Mouse (Mus musculus): ENCODE measurements around the gene Tram2.

Tram2 gene

DNA sequence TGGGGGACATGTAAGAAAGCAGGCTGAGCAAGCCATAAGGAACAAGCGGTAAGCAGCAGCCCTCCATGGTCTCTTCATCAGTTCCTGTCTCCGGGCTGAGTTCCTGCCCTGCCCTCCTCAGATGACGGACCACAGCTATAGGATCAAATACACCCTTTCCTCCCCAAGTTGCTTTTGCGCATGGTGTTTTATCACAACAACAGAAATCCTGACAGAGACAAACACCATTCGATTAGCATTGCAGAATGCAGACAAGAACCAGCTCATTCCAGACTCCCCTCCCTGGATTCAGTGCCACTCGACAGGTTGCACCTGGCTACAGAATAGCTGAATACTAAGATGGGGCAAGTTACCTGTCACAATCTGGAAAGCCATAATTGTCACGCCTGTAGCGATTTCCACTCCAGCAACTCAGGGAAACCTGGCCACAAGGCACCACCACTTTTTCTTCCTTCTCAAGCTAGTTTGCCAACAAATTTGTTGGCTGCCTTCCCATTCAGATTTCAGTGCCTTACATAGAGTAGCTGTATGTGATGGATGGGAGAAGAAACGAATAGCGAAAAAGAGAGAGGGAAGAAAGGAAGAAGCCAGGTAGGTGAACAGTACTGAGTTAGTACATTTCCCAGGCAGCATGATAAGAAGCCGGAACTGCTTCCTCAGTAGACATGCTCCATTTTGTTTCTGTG, 11.3 kb downstream of the Tram2 start:
- DNase-seq (ENCODE audit: low read depth, low spot score), result no peak

DNA sequence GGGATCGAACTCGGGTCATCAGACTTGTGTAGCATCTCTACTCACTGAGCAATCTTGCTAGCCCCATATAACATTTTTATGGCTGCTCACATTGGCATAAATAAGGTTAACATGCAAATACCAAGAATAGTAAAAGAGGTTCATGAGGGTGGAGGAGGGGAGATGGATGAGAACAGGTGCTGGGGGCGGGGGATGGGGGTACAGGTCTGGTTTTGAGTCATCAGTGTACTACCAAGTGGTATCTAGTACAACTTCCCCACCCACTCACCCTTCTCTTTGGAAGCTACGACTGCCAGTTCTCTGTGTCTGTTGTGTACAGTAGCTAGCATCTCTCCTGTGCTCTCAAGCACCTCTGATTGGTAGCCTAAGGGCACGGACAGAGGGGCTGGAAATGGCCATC, 14.9 kb downstream of the Tram2 start:
- no peak for DNase-seq (ENCODE audit: low read depth, low spot score)

DNA sequence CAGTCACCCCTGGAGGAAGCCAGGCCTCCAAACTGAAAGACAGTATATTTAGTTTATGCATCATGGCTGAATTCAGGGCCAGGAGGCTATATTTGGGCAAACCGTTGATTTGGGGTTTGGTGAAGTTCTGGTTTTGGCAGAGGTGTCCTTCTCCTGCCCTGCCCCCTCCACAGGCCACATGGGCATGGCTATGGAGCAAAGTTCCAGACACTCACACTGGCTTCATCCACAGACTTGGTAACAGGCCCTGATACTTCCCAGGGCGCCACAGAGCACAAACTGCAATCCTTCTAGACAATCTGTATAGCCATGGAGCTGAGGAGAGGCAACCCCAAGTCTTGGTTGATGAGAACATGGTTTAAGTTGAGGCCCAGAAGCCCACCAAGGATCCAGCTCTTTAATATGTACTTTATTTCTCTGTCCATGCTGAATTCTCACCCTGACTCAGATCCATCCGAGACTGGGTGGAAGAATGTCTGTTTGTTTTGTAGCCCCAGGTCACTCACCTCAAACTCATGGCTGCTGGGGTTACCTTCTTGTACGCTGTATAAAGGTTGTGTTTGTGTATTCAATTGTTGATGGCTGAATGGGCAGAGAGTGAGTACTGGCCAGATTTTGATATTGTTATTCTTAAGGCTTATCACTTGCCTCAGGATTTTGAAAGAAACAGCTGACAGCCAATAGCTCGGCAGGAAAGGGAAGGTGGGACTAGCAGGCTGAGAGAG, 19.5 kb downstream of the Tram2 start:
- DNase-seq (ENCODE audit: low read depth, low spot score), result no peak

DNA sequence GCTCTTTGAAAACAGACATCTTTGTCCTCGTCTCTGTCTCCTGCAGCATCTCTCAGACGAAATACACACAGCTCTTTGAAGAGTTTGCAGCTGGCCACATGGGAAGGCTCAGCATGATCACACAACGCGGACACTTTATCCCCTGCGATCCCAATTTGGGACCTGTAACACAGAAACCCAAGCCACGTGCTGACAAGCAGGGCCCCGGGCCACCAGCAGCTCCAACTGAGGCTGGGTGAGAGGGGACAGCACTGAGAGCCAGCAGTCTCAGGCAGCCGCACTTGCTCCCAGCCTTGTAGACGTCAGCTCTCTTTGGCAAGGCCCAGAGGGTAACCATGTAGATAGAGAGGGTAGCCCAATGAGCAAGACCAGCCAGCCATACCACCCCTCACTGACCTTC, 26.0 kb downstream of the Tram2 start:
- no peak for DNase-seq (ENCODE audit: low read depth, low spot score)

DNA sequence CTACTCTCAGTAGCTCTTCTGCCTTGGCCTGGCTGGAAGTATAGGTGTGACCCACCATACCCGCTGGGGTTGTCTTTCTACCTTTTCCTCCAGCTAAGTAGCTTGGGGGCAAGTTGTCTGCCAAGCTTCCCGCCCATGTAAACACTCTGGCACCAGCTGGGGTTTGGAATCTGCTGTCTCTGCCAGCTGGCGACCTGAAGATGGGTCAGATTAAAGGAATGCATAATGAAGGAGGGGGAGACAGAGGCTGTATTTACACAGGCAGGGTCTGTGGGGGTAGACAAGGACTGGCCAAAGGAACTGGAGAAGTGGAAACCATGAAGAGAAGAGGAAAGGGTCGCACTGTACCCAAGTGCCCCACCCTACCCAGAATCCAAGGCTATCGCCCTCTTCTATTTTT, 26.4 kb downstream of the Tram2 start:
- no peak for DNase-seq (ENCODE audit: low read depth, low spot score)

DNA sequence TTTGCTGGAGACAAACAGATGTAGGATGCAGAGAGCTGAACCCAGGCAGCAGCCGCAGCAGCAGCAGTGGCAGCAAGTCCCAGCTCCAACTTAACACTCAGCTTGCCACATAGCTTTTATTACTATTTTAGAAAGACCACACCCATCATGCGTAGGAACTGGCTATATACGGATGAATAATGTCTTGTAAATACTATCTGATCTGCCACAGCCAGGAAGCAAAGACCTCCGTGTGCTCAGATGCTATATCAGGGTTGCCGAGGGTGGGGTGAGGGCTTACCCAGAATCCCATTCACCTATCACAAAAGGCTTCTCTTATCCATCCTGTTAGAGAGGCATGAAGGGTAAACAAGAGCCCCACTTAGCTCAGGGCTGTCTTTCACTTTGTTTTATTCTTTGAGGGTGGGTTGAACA, 26.9 kb downstream of the Tram2 start:
- DNase-seq (ENCODE audit: low read depth, low spot score), result no peak

DNA sequence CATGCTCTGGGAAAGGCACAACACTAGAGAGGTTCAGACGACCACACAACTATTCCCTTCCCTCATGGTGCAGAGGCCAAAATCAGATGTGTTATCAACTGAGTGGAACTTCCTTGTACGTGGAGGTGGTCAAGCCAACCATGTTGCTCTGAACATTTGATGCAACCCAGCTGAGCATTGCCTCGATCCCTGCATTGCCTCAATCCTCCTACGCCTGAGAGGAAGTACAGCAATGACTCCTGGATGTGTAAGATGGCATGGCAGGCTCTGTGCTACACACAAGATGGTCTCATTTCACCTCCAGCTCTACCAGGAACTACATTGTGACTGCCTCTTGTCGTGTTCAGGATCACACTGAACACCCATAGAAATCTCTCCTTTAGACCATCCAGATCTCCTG, 30.0 kb downstream of the Tram2 start:
- DNase-seq (ENCODE audit: low read depth, low spot score), result no peak

DNA sequence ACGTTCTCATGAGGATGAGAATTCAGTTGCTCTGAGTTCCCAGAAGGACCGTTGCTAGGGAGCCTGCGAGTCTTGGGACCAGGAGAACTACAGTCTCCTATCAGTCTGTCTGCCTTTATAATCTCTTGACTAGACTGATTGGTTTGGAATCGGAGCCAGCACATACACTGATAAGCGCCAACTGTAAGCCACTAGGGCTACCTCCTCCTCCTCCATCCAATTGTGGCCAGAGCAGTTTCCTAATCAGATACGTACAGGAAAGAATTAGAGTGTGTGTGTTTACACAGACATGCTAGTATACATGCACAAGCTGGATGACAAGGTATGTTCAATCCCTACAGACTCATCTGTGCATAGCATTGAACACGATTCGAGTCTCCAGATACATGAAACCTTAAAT, 30.6 kb downstream of the Tram2 start:
- no peak for DNase-seq (ENCODE audit: low read depth, low spot score)

DNA sequence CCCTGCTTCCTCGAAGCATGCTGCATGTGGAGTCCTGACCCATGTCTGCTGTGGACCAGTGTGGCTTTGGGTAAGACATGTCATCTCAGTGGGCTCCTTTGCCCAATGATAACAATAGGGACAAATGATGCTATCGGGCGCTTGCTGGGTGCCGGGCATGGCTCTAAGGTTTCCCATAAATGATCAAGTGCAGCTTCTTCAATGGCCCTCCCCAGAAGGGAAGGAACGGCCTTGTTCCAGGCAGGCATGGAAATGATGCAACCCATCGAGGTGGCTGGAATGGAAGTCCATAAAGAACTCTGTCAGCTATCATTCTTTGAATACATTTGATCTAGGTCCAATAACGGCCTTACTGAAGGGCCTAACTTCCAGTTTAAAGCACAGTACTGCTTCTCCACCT, 36.6 kb downstream of the Tram2 start:
- DNase-seq (ENCODE audit: low read depth, low spot score), result no peak

DNA sequence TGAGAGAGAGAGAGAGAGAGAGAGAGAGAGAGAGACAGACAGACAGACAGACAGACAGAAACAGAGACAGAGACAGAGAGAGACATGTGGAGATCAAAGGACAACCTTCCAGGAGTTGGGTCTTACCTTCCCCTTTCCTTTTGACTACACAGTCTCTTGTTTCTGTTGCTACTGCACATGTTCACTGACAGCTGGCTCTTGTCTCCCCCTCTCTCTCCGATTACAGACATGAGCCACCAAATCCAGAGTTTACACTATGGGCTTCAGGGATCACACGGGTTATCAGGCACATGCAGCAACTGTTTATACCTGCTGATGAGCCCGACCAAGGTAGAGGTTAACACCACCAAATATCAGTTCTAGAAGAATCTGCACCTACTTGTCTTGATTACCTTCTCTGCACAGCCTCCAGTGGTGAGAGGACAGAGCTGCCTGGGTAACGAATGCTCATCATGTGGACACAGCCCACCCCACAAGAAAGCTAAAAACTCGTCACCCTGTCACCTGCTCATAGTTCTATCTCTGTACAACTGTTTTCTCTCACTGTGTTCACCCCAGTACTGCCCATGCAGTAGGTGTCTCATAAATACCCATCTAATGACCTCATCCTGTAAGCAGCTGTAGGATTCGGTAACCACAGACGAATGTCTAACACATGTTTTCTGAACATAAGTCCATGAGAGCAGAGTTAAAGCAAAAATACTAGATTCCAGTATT, 38.3 kb downstream of the Tram2 start:
- no peak for DNase-seq (ENCODE audit: low read depth, low spot score)

DNA sequence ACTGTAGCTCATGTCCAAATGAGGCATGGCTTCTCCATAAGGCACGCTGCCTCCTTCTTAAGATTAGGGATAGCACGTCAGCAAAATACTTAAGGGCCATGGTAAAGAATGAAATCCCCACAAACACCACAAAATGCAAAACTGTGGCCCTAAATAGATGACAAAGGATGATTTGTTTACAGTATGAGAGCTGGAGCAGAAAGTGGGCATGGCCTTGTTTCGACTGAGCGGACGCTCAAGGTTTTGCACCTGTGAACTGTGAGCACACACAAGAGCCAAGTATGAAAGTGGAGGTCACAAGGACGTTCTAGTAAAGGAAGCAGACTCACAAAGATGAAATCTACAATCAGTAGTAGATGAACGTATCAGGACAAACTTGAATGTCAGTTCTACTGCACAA, 38.9 kb downstream of the Tram2 start:
- no peak for DNase-seq (ENCODE audit: low read depth, low spot score)

DNA sequence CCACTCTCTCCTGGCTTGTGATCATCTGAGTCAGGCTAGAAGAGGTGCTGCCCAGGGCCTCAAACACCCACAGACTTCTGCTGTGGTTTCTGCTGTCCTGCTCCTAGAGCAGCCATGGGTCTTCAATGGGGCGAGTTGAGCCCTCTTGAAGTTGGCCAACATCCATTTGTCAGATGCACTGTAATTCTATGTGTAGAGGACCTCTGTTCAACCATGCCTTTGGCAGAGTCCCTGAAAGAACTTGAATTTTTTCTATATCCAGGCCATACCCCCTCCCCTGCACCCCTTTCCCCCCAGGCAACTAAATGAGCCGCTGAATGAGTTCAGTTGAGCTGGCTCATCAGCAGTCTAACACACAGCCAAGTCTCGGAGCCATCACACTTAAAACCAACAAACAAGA, 39.5 kb downstream of the Tram2 start:
- DNase-seq (ENCODE audit: low read depth, low spot score), result no peak

DNA sequence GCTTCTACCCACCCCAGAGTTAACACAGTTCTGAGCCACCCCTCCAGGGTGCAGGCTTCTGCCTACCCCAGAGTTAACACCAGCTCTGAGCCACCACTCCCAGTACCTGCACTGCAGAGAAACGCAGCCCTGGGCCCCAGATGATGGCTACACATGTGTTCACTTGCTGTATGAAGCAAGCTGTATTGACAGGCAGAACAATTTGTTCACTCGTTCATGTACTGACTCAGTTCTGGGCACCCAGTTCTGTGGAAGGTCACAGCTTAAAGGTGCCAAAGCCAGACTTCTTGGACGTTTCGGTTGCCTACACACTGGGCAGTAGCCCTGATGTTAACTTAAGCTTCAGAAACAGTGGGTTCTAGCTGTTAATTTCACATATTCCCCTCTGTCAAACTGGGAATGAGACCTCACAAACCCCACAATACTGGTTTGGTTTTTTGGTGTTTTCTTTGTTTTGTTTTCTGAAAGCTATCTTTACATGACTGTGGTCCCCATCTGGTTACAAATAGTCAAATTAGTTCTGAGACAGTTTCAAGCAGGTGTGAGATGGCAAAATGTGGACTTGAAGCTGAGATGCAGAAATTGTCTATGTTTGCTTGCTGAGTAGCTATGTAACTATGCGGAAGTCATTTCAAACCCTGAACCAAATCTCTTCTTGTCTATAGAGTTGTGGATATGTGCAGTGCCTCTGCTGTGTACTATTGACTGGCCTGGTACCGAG, 41.0 kb downstream of the Tram2 start:
- no peak for DNase-seq (ENCODE audit: low read depth, low spot score)

DNA sequence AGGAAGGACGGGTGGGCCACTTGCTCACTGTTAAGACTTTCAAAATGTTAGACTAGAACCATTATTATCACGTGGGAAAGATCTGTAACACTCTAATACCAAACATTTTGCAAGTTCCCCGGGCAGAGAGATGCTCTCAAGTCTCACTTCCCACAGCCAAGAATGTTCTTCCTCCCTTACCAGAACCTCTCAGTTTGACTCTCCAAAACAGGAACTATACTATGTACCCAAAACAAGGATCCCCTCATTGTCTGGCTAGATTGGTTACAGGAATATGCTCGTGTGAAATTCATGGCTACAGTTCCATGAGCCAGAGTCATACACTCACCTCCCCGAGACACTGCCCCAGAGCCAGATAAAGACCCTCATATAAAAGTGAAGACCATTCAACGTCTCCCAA, 43.2 kb downstream of the Tram2 start:
- DNase-seq (ENCODE audit: low read depth, low spot score), result no peak

DNA sequence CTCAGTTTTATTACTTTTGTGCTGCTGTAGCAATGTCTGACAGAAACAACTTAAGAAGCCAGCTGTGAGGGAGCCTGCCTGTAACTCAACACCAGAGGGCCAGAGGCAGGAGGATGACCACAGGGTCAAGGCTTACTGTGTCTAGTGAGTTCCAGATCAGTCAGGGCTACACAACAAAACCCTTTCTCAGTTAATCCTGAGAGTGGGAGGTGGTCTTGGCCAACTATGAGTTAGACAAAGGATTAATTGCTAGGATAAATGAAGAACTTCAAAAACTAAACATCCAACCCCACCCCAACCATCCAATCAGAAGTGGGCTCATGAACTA, 45.3 kb downstream of the Tram2 start:
- peak; percentile 16 for DNase-seq (ENCODE audit: low read depth, low spot score)

DNA sequence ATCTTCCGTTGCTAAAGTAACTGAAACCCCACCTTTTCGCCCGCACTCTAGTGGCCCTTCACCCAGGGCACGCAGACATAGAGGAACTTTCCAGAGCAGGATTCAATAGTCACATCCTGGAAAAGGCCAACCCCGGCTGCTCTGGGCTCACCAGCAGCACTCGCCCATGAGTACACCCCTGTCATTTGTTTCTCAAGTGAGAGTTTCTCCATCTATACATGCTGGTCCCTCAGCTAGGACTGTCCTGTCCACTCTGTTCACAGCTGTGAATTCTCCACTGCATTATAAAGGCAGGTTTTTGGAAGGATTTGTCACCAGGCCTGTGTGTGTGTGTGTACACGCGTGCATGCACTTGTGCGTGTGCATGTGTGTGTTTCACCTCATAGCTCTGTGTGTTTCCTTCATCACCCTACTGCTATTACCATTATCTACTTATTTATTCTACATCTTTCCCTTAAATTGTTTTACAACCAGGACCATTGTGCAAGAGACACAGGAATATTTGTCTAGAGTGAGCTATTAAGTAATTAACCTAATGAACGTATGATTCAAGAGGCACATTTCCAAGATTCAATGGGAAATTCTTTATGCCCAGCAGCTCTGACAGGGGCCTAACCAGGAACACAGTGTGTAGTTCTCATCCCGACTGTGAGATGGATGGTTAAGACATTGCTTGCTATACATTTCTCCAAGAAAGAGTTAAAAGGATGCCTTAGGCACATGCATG, 45.8 kb downstream of the Tram2 start:
- DNase-seq (ENCODE audit: low read depth, low spot score), result no peak

DNA sequence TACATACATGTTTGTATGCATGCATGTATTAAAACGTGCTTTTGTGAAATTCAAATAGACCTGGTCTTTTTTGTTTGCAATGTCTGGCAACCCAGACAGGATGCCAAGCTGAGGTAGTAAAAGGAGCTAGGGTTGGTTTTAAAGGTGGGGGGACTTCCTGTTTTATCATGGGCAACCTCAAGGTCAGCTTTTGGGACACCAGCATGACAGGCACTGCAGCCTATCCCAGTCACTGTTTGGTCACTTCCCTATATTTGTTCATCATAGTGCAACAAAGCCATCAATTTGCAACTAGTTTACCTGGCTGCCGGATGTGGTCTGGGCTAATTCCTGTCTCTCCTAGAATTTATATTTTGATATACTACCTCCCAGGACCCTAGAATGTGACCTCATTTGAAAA, 47.4 kb downstream of the Tram2 start:
- no peak for DNase-seq (ENCODE audit: low read depth, low spot score)

DNA sequence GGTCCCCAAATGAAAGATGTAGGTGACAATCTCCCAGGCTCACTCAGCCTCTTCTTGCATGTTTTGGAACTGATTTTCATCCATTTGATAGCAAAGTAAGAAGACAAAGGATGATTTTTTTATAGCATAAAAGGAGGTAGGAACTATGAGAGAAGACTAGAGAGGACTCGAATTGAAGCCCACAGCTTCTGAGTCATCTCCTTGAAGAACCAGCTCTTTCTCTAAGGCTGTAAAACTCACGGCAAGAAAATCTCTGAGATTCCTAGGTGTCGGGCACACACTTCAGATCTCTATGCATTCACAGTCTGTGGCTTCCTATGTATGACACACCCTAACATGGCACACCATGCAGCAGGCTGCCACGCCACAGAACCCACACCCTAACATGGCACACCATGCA, 50.0 kb downstream of the Tram2 start:
- no peak for DNase-seq (ENCODE audit: low read depth, low spot score)

DNA sequence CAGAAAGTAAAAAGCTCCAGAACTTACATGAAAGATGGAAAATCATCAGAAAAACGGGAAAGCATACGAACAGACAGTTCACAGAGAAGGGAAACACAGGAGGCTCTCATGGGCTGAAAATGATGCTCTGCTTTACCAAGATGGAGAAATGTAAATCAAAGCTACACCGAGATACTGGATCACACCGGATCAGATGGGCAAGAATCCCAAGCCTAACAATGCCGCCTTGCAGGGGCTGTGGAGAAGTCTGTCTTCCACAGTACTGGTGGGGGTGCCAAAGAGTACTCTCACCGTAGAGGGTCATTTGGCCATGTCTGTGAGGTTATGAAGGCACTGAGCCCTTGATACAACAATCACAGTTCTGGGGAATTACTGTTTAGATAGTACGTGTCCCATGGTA, 52.5 kb downstream of the Tram2 start:
- no peak for DNase-seq (ENCODE audit: low read depth, low spot score)

DNA sequence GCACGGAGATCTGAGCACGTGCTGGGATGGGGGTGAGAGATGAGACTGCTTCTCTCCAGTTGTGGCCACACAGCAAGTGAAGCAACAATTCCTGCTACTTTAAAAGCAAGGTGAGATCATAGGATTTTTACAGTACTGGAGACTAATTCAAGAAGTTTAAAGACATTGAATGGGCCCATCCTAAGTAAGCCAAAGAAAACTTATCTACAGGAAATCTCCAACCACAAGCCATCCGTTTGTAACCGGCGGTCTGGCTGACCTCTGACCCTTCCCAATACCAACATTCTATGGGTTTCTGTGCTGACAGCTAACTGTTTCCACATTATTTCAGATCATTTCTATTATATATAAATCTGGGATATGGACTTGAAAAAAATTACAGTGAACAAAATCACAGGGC, 53.8 kb downstream of the Tram2 start:
- DNase-seq (ENCODE audit: low read depth, low spot score), result no peak

DNA sequence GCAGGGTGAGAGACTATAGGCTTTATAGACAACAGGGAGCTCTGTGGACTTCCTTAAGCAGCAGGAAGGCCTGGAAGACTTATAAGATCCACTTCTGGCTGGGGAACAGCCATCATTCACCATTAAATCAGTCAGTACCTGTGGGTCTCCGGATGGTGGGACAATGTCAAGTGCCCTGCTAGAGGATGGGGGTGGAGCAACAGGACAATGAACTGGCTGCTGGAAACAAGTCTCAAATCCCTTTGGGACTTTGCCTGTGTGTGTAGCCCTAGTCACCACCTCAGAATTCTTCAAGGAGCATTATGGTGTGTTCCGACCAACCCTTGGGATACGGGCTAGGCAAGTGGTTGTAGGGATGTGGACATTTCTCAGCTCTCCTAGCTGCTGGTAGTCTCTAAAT, 55.9 kb downstream of the Tram2 start:
- no peak for DNase-seq (ENCODE audit: low read depth, low spot score)

DNA sequence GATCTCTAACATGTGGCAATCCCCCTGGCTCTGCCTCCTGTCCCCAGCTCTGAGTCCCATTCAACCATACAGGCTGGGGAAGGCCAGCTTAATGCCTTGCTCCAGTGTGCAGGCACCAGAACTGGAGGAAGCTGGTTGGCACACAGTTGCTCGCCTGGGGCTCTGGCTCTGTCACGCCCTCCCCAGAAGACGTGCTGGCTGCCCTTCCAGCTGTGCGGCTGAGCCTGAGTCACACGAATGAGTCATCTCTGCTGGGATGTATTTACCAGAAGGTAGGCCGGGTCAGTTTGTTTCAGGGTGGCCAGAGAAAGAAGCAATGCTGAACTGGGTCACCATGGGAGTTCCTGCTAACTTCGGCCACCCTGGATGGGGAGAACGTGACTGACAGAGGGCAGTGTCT, 64.6 kb downstream of the Tram2 start:
- DNase-seq (ENCODE audit: low read depth, low spot score), result no peak
